In genomic region chr8:85700101-85700750, GRCm38 (mm10) we compare ENCODE assay signal across 7 mouse cellular contexts. TPM values are rescaled to one million over a fixed set of nuclear protein-coding genes. Genes with fewer than 3 reads are reported as not detected.
DNase-seq lines count a peak whose midpoint lies in the region; ATAC-seq lines count a peak whose summit lies in the region.

No protein-coding gene starts in this region.

- DNase-seq in adrenal gland, adult 18-20 months (ENCODE audit: low spot score in 2 of 2): peak; percentile 56 to 67
- DNase-seq in cerebellum, postnatal 14 days: peak; percentile 87 to 90
- peak; percentile 20 to 41 for DNase-seq in frontal cortex, postnatal 14 days (ENCODE audit: low spot score in 2 of 2)
- peak; percentile 66 for DNase-seq in induced T-regulatory cell, adult 2 months (ENCODE audit: low read depth)
- DNase-seq in left cerebral cortex, postnatal 10 days (ENCODE audit: extremely low spot score in 1 of 2, low spot score in 2 of 2): peak; percentile 33 to 76
- DNase-seq in right cerebral cortex, postnatal 36 days (ENCODE audit: low spot score in 2 of 2): peak; percentile 23 to 29

- intact Hi-C loops in left cerebral cortex, postnatal 10 days (cut with DNase I): loop anchor here (5.0 to 10.0 kb wide), 2 partner anchors 225 to 837 kb away; no protein-coding TSS in a partner anchor

- peak; percentile 66 for ATAC-seq in megakaryocyte progenitor cell, adult 5-6 weeks (replicated peaks; ENCODE audit: poor library complexity)

RNA-seq across cellular contexts. Expression of gene Neto2, which starts 0.5 kb away (rescaled TPM):
- total RNA-seq in adrenal gland, adult 18-20 months (2021): 1 to 10 TPM; 4.4 TPM
- total RNA-seq in left cerebral cortex, postnatal 10 days (2021): 100 to 1,000 TPM; 135 to 149 TPM
- total RNA-seq in megakaryocyte progenitor cell, adult 5-6 weeks (2015): 19.3 and 23.5 TPM in 2 replicates
- 15.7 and 15.8 TPM in 2 replicates for total RNA-seq in megakaryocyte progenitor cell, adult 5-6 weeks (2017)

Comparison
In these comparisons a context has a peak if more than half of its experiments do, and no peak if none do; other contexts are left out.
1. Peak in every context shown above with its lines: DNase-seq and ATAC-seq.
2. DNase-seq: peak in every context shown above with its lines; median percentile 88 in cerebellum, postnatal 14 days; 66 in induced T-regulatory cell, adult 2 months; 62 in adrenal gland, adult 18-20 months; 54 in left cerebral cortex, postnatal 10 days; 30 in frontal cortex, postnatal 14 days; 26 in right cerebral cortex, postnatal 36 days.
3. RNA of gene Neto2, which starts 0.5 kb away (total RNA-seq): 135 to 149 TPM in left cerebral cortex, postnatal 10 days; 15.7 to 23.5 TPM in megakaryocyte progenitor cell, adult 5-6 weeks and 4.4 TPM in adrenal gland, adult 18-20 months; every median in the first group is over 4 times any median in the second.